Mouse (Mus musculus) MEL (cell line): ENCODE measurements around the gene Aak1. TPM values are rescaled to one million over a fixed set of nuclear protein-coding genes. Genes with fewer than 3 reads are reported as not detected.

ENCODE experiments used
- DNase-seq: peaks from one replicate; pipeline ENCODE4 v3.0.0; 2011; ENCODE audit warnings: low read depth, low spot score
- H3K27ac ChIP-seq: 2 replicates; pipeline ENCODE4 v1.5.1; 2012; ENCODE audit warnings: low read depth, mild to moderate bottlenecking, control low read depth, low read length, moderate library complexity; ENCODE audit not compliant: control insufficient read depth
- H3K27me3 ChIP-seq, 2 experiments: fragments of 150-350 bp in 1 of 2; sonication (generic) in 1 of 2; 2 replicates each; pipeline ENCODE4 v1.6.1; 2012; ENCODE audit warnings: low read length in 2 of 2, mild to moderate bottlenecking in 2 of 2, improper control_type of control experiment in 1 of 2, moderate library complexity in 1 of 2; ENCODE audit not compliant: insufficient read depth in 2 of 2, control insufficient read depth in 1 of 2
- H3K36me3 ChIP-seq, 2 experiments: 2 replicates each; pipeline ENCODE4 v1.6.1; 2012 to 2014; ENCODE audit warnings: low read length in 2 of 2, improper control_type of control experiment in 1 of 2, inconsistent platforms in 1 of 2, mild to moderate bottlenecking in 1 of 2; ENCODE audit not compliant: insufficient read depth in 2 of 2, control insufficient read depth in 1 of 2
- H3K4me1 ChIP-seq, 2 experiments: fragments of 150-350 bp in 1 of 2; sonication (generic) in 1 of 2; 2 replicates each; pipeline ENCODE4 v1.6.1; 2012; ENCODE audit warnings: low read length in 2 of 2, improper control_type of control experiment in 1 of 2, mild to moderate bottlenecking in 1 of 2; ENCODE audit not compliant: insufficient read depth in 2 of 2, control insufficient read depth in 1 of 2
- H3K4me3 ChIP-seq, 2 experiments: fragments of 150-350 bp in 1 of 2; sonication (generic) in 1 of 2; 2 replicates each; pipeline ENCODE4 v1.5.1; 2012; ENCODE audit warnings: low read depth in 2 of 2, low read length in 2 of 2, mild to moderate bottlenecking in 2 of 2, moderate library complexity in 2 of 2, control low read depth in 1 of 2, improper control_type of control experiment in 1 of 2; ENCODE audit not compliant: control insufficient read depth in 1 of 2, insufficient read depth in 1 of 2
- H3K79me2 ChIP-seq: 2 replicates; pipeline ENCODE4 v1.6.1; 2012; ENCODE audit warnings: mild to moderate bottlenecking, low read length, moderate library complexity; ENCODE audit not compliant: control insufficient read depth, poor library complexity, insufficient read depth
- H3K9ac ChIP-seq: 2 replicates; pipeline ENCODE4 v1.6.1; 2012; ENCODE audit warnings: low read depth, mild to moderate bottlenecking, control low read depth, low read length, moderate library complexity; ENCODE audit not compliant: control insufficient read depth, poor library complexity, severe bottlenecking
- H3K9me3 ChIP-seq: fragments of 150-350 bp; sonication (generic); replicated peaks from 2 replicates; pipeline ENCODE4 v1.6.1; 2012; ENCODE audit warnings: mild to moderate bottlenecking, low read length, improper control_type of control experiment, moderate library complexity; ENCODE audit not compliant: insufficient read depth
- CHD1 ChIP-seq: IDR thresholded peaks from 2 replicates; pipeline ENCODE4 v1.6.1; 2012; ENCODE audit warnings: low read depth, mild to moderate bottlenecking, inconsistent platforms, low read length, improper control_type of control experiment
- CHD2 ChIP-seq: IDR thresholded peaks from 2 replicates; pipeline ENCODE4 v1.6.1; 2011; ENCODE audit warnings: low read length, improper control_type of control experiment
- CTCF ChIP-seq, 3 experiments: IDR thresholded peaks in 2 of 3; conservative IDR thresholded peaks in 1 of 3; 2 replicates each; pipeline ENCODE4 v1.5.1; 2011 to 2012; ENCODE audit warnings: low read length in 3 of 3, low read depth in 2 of 3, mild to moderate bottlenecking in 2 of 3, improper control_type of control experiment in 1 of 3, inconsistent platforms in 1 of 3, mixed read lengths in 1 of 3, moderate library complexity in 1 of 3; ENCODE audit not compliant: control insufficient read depth in 1 of 3, insufficient read depth in 1 of 3, poor library complexity in 1 of 3, severe bottlenecking in 1 of 3
- E2F4 ChIP-seq: IDR thresholded peaks from 2 replicates; pipeline ENCODE4 v1.6.1; 2011; ENCODE audit warnings: low read depth, low read length, improper control_type of control experiment, borderline replicate concordance
- ELF1 ChIP-seq: IDR thresholded peaks from 2 replicates; pipeline ENCODE4 v1.6.1; 2014; ENCODE audit warnings: low read depth, mild to moderate bottlenecking, inconsistent platforms, low read length, improper control_type of control experiment, moderate library complexity
- ETS1 ChIP-seq: IDR thresholded peaks from 2 replicates; pipeline ENCODE4 v1.6.1; 2012; ENCODE audit warnings: low read depth, mild to moderate bottlenecking, inconsistent platforms, low read length, improper control_type of control experiment, moderate library complexity
- GABPA ChIP-seq: IDR thresholded peaks from 2 replicates; pipeline ENCODE4 v1.6.1; 2012; ENCODE audit warnings: low read depth, mild to moderate bottlenecking, inconsistent platforms, low read length, improper control_type of control experiment, moderate library complexity
- GATA1 ChIP-seq: IDR thresholded peaks from 2 replicates; pipeline ENCODE4 v1.6.1; 2011; ENCODE audit warnings: low read depth, low read length, improper control_type of control experiment
- KAT2A ChIP-seq: conservative IDR thresholded peaks from 2 replicates; pipeline ENCODE4 v1.6.1; 2012; ENCODE audit warnings: low read depth, low read length, improper control_type of control experiment, inconsistent platforms
- MAZ ChIP-seq: IDR thresholded peaks from 2 replicates; pipeline ENCODE4 v1.6.1; 2012; ENCODE audit warnings: low read depth, mild to moderate bottlenecking, inconsistent platforms, low read length, improper control_type of control experiment
- MEF2A ChIP-seq: IDR thresholded peaks from 2 replicates; pipeline ENCODE4 v1.6.1; 2014; ENCODE audit warnings: low read depth, mild to moderate bottlenecking, inconsistent platforms, low read length, improper control_type of control experiment; ENCODE audit not compliant: poor library complexity, insufficient replicate concordance, severe bottlenecking; ENCODE audit errors: extremely low read depth
- MYB ChIP-seq: IDR thresholded peaks from 2 replicates; pipeline ENCODE4 v1.6.1; 2011; ENCODE audit warnings: mild to moderate bottlenecking, low read depth, low read length, improper control_type of control experiment
- MYC ChIP-seq: IDR thresholded peaks from 2 replicates; pipeline ENCODE4 v1.6.1; 2011; ENCODE audit warnings: low read depth, mild to moderate bottlenecking, low read length, improper control_type of control experiment, moderate library complexity
- NELFE ChIP-seq: IDR thresholded peaks from 2 replicates; pipeline ENCODE4 v1.6.1; 2011; ENCODE audit warnings: low read depth, low read length, improper control_type of control experiment
- NRF1 ChIP-seq: IDR thresholded peaks from 2 replicates; pipeline ENCODE4 v1.6.1; 2014; ENCODE audit warnings: low read depth, mild to moderate bottlenecking, inconsistent platforms, low read length, improper control_type of control experiment, moderate library complexity; ENCODE audit not compliant: poor library complexity, insufficient read depth, severe bottlenecking
- POLR2A ChIP-seq, 2 experiments: IDR thresholded peaks; 2 replicates each; pipeline ENCODE4 v1.6.1; 2011 to 2012; ENCODE audit warnings: low read length in 2 of 2, mild to moderate bottlenecking in 2 of 2, control low read depth in 1 of 2, improper control_type of control experiment in 1 of 2, low read depth in 1 of 2, moderate library complexity in 1 of 2; ENCODE audit not compliant: control insufficient read depth in 1 of 2, insufficient read depth in 1 of 2, poor library complexity in 1 of 2
- POLR2AphosphoS5 ChIP-seq: IDR thresholded peaks from 2 replicates; pipeline ENCODE4 v1.6.1; 2012; ENCODE audit warnings: low read depth, borderline replicate concordance, mild to moderate bottlenecking, inconsistent platforms, low read length, moderate library complexity, mixed read lengths
- RAD21 ChIP-seq: IDR thresholded peaks from 2 replicates; pipeline ENCODE4 v1.6.1; 2011; ENCODE audit warnings: mild to moderate bottlenecking, low read depth, low read length, improper control_type of control experiment
- SMC3 ChIP-seq: IDR thresholded peaks from 2 replicates; pipeline ENCODE4 v1.6.1; 2011; ENCODE audit warnings: low read depth, low read length, improper control_type of control experiment
- TAL1 ChIP-seq: IDR thresholded peaks from 2 replicates; pipeline ENCODE4 v1.6.1; 2012; ENCODE audit warnings: mild to moderate bottlenecking, inconsistent platforms, low read length, moderate library complexity, mixed read lengths
- TBP ChIP-seq: IDR thresholded peaks from 2 replicates; pipeline ENCODE4 v1.8.0; 2011; ENCODE audit warnings: low read depth, low read length, improper control_type of control experiment
- ZNF384 ChIP-seq: IDR thresholded peaks from 2 replicates; pipeline ENCODE4 v1.6.1; 2012; ENCODE audit warnings: low read depth, mild to moderate bottlenecking, inconsistent platforms, low read length, improper control_type of control experiment
- polyA plus RNA-seq, 2 experiments: library from polyadenylated mRNA; stranded (reverse) in 1 of 2; unstranded in 1 of 2; fragments of >175 nt in 1 of 2; fragments of >200 nt in 1 of 2; gene quantifications; 2 replicates each; pipeline versions ENCODE4 v1.2.1 to v1.2.4; 2012; ENCODE audit warnings: low replicate concordance in 2 of 2, low read depth in 1 of 2; ENCODE audit not compliant: insufficient read length in 2 of 2, insufficient read depth in 1 of 2, missing spikeins in 1 of 2
- total RNA-seq: library from RNA; depleted of rRNA; stranded (reverse); fragments of 300-350 nt; gene quantifications from 2 replicates; pipeline ENCODE4 v1.2.3, GENCODE M21; 2012

Aak1 gene
- total and polyA plus RNA-seq, 3 experiments, result 6.4 to 353 (median 25.4) TPM

DNA sequence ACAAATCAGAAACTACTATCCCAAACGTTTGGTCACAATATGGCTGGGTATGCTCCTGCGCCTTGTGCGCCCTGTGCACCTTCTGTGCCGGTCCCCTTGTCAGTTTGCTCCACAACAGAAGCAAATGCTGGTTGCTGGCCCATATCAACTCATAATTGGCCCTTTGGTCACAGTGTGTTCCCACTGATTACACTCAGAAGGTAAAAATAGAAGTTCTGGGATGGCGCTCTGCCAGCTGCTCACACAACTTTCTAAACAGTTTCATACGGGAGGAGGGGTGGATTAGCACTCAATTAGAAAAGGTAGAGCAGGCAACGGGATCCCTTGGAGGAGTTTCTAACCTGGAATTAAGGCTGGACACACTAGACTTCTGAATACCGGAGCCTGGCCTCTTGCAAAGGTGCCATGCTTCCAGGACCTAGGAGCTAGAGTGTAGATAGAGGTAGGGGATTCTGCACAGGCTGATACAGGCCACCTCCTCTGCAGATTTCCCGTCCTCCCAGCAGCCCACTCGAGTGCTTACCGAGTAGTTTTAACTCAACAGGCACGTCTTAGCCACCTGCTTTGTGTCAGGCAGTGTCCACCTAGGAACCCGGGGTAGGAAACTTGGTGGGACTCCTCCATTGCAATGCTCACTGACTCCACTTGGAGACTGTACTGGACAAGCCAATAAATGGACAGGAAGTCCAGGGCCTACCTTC, 16.4 kb upstream of the Aak1 start (continued):
- TF ChIP-seq GABPA (no peak), CHD1 (no peak), TBP (peak; percentile 15; the same call in 1 of the 2 replicates), E2F4 (no peak), MAZ (peak; percentile 73; the same call in 1 of the 2 replicates), NRF1 (peak; percentile 40; the same call in 1 of the 2 replicates), ELF1 (0 out of 2 replicates have a peak, but pooled peaks have one; percentile 28), MYB (peak; percentile 50), SMC3 (no peak), ZNF384 (no peak), MYC (peak; percentile 71; the same call in 1 of the 2 replicates), NELFE (no peak), POLR2A (IDR thresholded peaks at IDR 0.05; ENCODE audit: control insufficient read depth in 1 of 2, insufficient read depth in 1 of 2, low read depth in 1 of 2, low read length in 2 of 2, poor library complexity in 1 of 2) (no peak), KAT2A (no peak), TAL1 (peak; percentile 84), CHD2 (0 out of 2 replicates have a peak, but pooled peaks have one; percentile 9), CTCF (IDR thresholded peaks at IDR 0.05 in 2 of 3, conservative IDR thresholded peaks at IDR 0.05 in 1 of 3; ENCODE audit: control insufficient read depth in 1 of 3, insufficient read depth in 1 of 3, low read depth in 2 of 3, low read length in 3 of 3, poor library complexity in 1 of 3, severe bottlenecking in 1 of 3) (no peak), MEF2A (peak; percentile 99), POLR2AphosphoS5 (no peak), RAD21 (no peak), GATA1 (peak; percentile 92)

DNA sequence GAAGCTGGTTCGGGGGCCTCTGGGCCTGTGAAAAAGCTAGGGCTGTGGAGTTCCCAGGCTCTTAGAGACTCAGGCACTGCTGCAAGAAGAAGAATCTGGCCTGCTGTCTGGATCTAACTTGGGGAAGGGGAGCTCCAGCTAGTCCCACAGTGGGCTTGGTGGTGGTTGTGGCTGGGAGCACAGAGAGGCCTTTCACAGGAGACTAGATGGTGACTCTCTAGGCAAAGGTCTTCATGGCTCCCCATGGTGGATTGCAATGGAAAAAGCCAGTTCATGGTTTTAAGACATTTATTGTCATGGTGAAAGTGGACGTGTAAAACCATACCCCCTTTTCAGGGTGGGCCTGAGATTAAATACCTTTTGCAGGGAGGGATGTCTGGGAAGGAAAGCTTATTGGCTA, 10.2 kb upstream of the Aak1 start:
- no peak for TF ChIP-seq ETS1
- TF ChIP-seq ZNF384, result no peak
- TF ChIP-seq POLR2A (IDR thresholded peaks at IDR 0.05; ENCODE audit: control insufficient read depth in 1 of 2, insufficient read depth in 1 of 2, low read depth in 1 of 2, low read length in 2 of 2, poor library complexity in 1 of 2), result peak in 1 of 2 experiments; percentile 34; a peak in 1 of 4 replicates
- H3K9me3 ChIP-seq, result no peaks in the 10 kb centered on the region
- no peaks in the 10 kb centered on the region for H3K27me3 ChIP-seq
- no peaks in the 10 kb centered on the region for H3K79me2 ChIP-seq
- H3K36me3 ChIP-seq, result peaks cover 0 to 6% of the 10 kb centered on the region in 2 experiments; a peak in 2 of 4 replicates
- peak overlapping the region; percentile 70 for H3K9ac ChIP-seq
- peak overlapping the region; percentile 59 for H3K27ac ChIP-seq
- peak overlapping the region; percentile 53 to 68 for H3K4me3 ChIP-seq
- peaks cover 0 to 8% of the 10 kb centered on the region in 2 experiments; a peak in 2 of 4 replicates for H3K4me1 ChIP-seq
- peak; percentile 57 for DNase-seq
